Mouse (Mus musculus) urinary bladder, postnatal 4 days (tissue): ENCODE measurements around the gene Serpina12.

ENCODE experiments used
- DNase-seq, 2 experiments: peaks; one replicate each; pipeline ENCODE4 v3.0.0; 2021 to 2022; ENCODE audit warnings: low spot score in 2 of 2

Serpina12 gene

DNA sequence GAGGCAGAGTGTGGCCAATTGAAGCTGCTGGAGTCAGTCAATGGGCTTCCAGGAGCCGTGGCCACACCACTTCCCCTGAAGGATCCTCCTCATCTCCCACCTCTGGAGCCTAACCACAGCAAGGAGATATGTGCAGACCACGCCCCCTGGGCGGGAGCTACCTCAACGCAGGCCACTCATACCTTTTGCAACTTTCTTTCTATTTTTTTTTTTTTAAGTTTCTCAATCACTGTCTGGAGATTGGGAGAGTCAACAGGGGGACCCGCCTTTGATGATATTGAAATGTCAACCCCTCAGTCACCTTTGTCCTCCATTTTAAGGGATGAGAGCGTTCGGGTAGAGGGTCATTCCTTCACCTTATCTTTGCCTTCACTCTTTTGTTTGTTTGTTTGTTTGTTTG, at the start of gene Serpina12:
Serpina12 (minus strand) TSS at position 101 of the 400 bp plus-strand sequence.
- DNase-seq = no peak

DNA sequence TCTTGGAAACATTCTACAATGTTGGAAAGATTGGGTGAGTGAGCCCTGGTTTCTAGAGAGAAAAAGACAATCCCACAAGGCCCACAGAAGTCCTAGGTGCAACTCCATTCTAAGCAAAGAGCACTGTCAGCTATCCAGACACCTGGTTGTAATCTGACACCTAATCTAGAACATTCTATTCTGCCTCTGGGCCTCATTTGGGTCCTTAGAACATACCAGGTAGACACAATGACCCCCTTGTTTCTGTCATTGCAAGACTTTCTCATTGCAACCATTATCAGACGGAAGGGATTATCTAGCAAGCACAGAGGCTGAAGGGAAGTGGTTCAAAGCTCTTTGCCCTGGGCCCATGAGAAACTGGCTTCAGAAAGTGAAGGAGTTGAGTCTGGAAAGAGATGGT, 47.1 kb upstream of the Serpina12 start:
- no peak for DNase-seq

DNA sequence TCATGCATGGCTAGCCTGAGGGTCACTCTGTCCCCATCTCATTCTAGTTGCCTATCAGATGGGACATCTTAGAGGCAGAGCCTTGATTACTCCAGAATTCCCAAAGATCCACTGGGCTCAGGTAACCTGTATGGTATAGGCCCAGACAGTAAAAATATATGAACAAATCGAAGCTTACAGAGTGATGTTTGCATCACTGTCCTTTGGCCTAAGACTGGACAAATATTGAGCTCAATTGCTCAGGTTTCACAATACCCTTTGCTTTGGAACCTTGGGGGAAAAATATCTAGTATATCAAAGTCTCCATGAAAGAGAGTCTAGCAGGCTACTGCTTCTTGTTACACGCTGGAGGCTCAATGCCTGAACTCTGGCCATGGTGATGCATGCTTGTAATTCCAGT, 45.9 kb upstream of the Serpina12 start:
- DNase-seq = no peak

DNA sequence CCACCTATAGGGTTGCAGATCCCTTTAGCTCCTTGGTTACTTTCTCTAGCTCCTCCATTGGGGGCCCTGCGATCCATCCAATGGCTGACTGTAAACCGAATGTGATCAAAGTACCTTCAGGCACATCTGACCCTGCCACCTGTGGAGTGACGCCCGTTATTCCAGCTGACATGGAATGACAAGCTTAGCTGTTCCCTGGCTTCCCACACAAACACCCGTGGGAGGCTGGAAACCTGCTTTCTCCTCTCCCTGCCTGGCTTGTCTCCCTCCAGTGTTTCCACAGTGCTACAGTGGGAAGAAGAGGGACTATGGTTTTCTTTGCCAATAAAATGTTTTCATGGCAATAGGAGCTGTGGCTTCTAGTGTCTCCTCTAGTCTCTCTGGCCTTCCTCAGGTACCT, 28.0 kb upstream of the Serpina12 start:
- no peak for DNase-seq

DNA sequence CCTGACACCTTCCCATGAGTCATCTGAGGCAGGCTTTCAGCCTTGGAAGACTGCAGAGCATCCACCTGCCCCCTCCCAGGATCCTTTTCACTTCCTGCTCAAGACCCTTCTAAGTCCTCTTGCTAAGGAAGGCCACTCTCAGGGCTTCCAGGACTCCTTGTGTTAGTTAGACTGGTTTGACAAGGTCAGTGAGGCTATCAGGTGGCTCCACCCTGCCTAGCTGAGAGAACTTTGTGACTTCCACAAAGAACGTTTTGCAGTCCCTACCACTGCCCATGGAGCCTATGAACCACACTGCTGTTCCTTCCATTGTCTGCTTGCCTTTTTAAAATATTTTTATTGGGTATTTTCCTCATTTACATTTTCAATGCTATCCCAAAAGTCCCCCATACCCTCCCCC, 27.5 kb upstream of the Serpina12 start:
- DNase-seq = no peak

DNA sequence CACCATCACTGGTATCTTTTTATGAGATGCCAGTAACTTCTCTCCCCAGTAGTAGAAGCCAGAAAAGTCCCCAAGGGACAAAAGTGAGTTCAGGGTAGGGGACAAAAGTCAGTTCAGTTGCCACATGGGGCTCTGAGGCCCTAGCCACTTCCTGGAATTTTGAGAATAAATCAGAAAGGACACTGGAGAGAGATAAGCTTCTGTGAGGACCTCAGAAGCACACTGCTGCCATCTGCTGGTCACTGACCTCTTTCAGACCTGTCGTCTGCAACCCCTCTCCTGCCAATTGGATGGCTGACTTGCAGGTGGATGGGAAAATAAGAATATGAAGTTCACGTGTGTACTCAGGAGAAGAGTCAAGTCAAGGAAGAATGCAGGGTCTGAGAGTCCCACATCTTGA, 25.4 kb upstream of the Serpina12 start:
- peak; percentile 38 to 82 for DNase-seq

DNA sequence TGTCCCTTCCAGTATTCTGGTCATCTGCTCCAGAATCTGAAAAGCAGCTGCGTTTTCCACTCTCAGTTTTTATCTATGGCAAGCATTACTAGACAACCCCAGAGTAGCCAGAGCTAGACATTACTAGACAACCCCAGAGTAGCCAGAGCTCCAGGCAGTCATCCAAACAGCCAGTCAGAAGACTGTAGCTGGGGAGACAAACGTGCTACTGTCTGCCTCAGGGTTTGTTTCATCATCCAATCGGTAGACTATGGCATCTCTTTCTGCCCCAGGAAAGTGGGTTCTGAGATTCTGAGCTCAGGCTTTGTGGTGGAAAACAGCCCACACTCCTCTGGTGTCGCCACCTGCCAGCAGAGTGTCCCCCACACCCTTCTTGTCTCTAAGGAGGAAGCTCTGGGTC, 23.3 kb upstream of the Serpina12 start:
- DNase-seq = peak in 1 of 2 experiments; percentile 34

DNA sequence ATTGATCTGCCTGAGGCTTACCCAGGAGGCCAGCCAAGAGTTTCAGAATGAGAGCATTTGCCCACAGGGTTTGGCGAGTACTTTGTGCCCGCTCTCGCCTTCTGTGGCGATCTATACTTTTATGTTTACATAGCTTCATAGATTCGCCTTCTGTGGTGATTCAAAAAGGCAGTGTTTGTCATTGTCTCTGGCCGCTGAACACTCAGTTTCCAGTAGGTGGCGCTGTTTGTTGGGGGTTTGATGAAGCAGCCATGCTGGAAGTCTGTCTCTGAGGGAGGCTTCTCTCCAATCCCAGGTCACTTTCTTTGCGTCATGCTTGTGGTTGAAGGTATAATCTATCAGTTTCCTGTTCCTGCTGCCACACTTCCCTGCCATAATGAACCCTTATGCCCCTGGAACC, 22.0 kb upstream of the Serpina12 start:
- peak; percentile 40 to 77 for DNase-seq

DNA sequence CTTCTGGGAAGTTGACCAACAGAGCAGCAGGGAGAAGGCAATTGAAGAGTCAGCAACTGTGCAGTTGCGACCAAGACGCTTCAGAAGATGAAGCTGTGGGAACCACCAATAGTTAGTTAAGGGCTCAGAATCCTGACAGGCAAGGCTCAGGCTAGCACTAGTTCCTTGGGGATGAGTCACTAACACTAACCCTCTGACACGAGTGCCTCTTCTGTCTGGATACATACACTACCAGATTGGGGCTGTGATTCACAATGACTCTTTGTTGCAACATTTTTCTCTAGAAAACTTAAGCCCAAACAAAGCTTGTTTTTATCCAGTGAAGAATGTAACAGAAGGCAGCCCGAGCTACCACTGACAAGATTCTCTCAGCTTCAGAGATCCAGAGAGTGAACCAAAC, 20.8 kb upstream of the Serpina12 start:
- DNase-seq = no peak

DNA sequence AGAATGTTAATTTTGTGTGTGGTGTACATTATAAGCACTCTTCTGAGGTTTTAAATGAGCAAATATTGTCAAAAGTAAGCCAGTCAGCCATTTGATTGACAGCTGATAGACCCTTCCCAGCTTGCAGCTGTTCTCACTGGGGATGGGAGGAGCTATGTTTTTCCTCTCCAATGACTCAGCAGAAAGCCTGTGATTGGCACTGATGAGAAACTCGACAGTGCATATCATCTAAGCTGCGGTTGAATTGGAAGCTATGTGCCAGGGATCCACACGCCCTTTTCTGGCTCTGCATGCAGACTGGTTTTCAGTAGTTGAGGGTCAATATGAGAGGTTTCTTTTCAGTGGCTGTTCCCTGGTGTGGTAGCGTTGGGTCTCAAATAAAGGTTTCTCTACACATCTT, 20.3 kb upstream of the Serpina12 start:
- DNase-seq = no peak

DNA sequence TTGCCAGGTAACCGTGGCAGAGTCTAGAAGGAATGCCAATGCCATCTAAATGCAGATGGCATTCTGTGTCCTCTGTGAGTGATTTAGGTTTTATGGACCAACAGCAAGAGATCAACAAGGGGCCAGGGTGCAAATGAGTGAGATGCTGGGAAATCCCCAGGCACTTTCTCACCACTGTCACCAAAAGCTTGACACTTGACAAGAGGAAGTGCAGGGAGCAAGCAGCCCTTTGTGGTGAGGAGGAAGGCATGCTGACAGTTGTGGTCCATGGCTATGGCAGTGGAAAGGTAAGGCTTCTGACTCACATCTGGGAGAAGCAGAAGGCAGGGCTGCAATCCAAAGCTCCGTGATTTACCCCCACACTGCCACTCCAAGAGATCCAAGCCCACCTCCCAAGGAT, 17.6 kb upstream of the Serpina12 start:
- no peak for DNase-seq

DNA sequence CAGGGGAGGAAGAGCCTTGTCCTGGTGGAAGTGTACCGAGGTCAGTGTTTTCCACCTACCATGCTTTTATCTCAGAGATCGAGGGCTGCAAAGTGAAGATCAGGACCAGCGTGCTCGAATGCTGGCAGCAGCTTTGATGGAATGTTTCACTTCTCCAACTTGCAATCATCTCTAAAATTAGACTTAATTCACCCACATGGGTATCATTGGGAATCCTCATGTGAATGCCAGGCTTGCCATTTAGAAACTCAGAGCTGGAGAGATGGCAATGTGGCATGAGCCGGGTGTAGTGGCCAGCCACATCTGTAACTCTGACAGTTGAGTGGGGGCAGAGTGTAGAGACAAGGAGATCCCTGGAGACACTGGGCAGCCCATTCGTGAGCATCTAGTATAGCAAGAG, 15.9 kb upstream of the Serpina12 start:
- DNase-seq = no peak

DNA sequence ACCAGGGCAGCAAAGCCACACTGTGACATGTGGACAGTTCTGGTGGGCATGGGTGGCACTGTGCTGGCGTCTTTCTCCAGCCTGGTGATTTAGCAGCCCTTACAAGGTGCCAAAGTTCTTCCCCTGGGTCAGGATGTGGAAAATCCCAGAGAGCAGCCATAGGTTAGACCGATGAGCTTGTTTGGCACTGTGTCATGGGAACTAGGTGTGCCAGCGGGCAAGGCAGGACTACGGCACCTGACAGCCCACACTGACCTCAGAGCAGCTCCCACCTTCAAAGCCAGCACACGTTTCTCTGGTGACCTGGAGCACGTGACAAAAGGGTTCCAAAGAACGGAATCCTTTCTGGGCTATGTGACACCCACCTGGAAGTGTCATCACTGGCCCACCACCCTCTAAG, 13.3 kb upstream of the Serpina12 start:
- DNase-seq = no peak

DNA sequence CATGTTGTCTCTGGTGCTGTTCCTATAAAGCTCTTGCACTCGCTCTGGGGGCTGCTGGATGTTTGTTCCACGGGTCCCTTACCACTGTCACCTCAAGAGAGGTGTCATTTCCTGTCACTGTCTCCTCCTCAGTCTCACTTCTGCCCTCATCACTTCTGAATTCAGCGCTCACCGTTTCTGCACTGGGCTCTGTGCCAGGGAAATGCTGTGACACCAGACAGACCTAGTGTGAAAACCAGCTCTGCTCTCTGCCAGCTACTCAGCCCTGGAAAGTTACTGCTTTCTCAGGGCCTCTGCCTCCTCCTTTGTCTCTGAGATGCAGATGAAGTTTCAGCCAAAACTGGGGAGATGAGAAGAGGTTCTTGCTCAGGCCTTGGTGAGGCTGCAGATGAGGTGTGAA, 12.8 kb upstream of the Serpina12 start:
- DNase-seq = no peak

DNA sequence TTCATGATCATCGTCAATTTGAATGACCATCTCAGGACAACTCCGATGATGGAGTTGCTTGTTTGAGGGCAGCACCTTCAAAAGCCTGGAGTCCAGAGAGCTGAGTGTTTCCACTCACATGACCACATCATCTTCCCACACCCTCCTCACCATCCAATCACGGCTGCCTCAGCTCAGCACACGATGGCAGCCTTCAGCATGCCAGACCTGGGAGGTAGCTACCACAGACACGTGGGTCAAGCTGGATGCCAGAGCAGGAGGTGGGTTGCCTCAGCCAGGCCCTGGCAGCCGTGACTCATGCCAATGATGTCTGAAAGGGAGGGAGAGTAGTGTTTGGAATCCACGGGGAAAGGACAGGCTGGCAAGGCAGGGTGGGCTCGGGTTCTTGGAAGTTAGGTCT, 11.5 kb upstream of the Serpina12 start:
- DNase-seq = no peak

DNA sequence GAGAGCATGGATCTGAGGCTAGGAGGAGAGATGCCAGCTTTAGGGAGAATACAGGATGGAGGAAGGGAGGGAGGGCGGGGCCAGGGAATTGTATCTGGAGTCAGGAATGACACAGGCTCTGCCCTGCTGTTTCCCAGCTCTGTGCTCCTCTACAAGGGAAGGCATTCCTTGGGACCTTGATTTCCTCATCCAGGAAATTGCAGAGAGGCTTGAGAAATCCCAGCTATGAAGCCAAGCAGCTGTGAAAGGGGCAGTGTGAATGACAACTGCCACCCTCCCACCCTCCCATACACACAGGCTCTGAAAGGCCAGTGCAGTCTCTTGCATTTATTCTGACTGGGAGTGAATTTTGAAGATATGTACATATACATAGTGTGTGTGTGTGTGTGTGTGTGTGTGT, 9.8 kb upstream of the Serpina12 start:
- no peak for DNase-seq

DNA sequence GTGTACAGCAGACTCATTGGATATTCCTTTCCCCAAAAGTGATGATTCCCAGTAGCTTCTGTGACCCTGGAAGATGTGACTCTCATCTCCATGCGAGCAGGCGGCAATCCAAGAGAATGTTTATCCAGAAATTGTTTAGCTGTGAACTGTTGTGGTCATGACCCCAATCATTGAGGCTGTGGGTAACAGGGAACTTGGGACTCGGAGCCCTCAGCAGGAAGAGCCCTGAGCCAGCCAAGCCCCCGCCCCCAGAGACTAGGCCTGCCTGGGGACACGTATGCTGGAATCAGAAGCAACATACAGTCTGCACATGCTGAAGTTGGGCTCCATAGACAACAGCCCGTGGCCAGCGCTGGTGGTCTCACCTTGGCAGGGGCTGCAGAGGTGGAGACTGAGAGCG, 1.5 kb upstream of the Serpina12 start:
- no peak for DNase-seq

DNA sequence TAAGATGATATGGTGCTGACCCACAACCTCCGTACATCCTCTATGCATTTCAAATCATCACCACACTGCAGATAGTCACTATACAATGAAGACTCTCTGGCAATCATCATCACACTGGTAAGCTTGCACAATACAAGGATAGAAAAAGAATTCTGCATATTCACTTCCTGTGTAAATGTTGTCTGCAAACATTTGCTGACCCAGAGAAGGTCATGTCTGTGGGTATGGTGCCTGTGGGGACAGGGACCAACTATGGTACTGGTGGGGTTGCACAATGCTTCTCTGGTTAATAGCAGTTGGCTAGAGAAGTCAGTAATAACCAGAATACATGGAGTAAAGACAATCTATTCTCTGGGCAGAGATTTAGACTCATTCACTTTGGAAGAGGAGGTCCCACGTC, 1.5 kb downstream of the Serpina12 start:
- no peak for DNase-seq

DNA sequence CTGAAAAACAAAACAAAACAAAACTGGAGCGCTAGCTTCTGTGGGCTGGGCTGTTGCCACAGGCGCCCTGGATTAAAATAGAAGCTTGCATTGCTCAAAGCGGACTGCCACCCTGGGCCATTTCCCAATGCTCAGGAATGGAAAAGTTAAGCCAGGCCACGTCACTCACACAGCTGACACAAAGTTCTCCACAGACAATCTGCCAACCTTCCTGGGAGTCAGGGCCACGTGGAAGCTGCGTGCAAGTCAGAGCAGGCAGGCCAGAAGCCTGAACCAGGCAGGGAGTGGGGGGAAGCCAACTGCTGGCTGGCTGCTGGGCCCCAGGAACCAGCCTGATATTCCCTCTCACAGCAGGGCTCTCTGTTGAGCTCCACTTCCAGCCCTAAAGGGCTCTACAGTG, 2.8 kb downstream of the Serpina12 start:
- no peak for DNase-seq

DNA sequence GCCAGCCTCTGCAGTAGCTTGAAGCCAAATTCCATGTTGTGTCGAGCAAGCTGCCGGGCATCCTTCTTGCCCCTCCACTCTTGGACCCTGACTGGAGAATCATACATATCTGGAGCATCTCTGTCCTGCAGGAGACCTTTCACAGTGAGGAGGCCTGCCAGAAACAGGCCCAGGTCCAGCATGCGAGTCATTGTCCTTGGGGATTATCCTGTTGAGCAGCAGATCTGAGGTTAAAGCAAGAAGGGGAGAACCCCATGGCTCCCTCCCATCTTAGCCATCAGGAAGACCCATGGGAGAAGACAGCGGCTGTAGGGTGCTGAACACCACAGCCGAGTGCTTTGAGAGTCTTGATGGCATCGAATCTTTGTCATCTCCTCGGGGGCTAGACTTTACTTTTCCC, 6.1 kb downstream of the Serpina12 start:
- no peak for DNase-seq

DNA sequence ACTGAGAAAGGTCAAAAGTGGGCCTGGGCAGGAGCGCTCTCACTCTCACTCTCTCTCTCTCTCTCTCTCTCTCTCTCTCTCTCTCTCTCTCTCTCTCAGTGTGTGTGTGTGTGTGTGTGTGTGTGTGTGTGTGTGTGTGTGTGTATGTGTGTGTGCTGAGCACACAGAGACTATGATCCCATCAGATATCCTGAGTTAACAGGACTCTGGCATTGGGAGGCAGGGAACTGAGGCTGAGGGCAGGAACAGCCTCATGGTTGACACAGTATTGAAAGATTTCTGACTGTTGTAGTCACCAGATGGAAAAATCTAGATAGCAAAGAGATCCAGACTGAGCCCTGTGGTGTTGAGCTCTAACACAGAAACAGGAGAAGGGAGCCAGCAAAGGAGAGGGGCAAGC, 10.5 kb downstream of the Serpina12 start:
- no peak for DNase-seq

DNA sequence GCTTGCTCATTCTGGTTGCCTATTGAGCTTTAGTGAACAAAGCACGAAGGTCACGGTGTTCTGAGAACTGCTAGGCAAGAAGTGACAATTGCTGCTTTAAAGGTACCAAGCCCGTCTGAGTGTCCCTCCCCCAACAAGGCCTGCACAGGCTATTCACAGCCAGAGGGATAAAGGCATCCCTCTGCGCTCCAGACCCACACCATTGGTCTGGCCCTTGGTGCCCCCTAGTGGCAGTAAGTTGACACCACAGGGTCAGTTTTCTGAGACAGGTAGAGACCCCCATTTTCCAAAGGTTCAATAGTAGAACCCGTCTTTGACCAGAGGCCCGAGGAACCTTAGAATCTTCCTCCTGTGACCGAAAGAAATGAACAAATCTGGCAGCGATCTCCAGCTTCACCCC, 14.3 kb downstream of the Serpina12 start:
- DNase-seq = no peak

DNA sequence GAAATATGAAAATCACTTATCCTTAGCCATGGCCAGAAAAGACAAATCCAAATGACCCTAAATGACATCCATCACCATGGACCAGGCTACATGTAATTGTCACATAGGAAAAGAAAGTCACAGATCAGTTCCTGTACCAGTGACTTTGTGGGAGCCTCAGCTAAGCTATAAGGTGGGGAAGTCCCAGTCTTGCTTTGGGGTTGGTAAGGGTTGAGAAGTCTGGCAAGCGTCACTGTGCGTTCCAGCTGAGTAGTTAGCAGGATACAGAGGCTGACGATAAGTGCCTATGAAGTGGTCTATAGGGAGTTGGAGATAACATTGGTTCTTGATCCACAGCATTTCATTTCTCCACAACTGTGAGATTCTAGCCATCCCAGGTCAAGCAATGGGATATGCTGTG, 29.0 kb downstream of the Serpina12 start:
- DNase-seq = no peak

DNA sequence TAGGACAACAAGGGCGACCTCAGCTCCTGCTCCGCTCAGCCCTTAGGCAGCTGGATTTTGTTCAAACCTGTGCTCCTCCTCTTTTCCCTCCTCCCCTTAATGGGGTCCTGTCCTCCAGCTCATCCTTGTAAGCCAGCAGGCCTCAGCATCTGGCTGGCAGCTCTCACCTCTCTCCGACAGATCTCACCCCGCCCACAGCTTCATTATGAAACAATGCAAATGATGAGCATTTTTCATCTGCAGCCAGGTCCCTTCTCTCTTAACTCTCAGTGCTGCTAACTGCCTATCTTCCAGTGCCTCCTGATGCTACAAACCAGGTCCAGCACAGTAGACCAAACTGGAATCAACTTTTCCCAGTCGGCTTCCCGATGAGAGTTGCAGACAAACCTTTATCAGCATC, 30.6 kb downstream of the Serpina12 start, which contains the start of gene Serpina9:
Serpina9 (minus strand) TSS at position 136 of the 400 bp plus-strand sequence.
- DNase-seq = no peak

DNA sequence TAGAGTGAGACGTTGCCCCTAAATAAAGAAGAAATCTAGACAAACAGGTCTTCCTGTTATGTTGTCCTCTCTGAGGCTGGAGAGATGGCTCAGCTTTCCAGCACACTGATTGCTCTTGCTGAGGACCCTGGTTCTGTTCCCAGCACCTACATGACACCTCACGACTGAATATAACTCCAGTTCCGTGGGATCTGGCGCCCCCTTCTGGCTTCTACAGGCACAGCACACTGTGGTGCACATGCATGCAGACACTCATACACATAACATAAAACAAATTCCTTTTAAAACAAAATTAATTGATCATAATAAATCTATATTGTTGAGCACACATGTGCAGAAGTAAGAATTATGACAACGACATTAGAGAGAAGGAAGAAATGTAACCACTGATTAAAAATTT, 39.6 kb downstream of the Serpina12 start:
- no peak for DNase-seq
